Mouse (Mus musculus): ENCODE measurements around the gene Prss50.

DNA sequence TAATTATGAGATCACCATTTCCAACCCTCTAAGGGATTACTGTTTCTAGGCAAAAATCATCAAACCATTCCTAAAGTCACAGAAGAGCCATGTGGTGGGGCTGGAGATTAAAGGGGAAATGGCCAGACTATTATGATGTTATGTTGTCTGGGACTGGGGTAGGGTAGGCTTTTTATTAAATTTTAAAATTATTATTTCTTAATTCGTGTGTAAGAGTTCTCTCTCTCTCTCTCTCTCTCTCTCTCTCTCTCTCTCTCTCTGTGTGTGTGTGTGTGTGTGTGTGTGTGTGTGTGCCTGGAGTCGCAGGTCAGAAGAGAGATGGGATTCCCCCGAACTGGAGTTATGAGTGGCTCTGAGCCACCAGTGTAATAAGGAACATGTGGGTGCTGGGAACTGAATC, 31.4 kb upstream of the Prss50 start, which contains the start of gene Prss43:
- TF ChIP-seq POLR2A (IDR thresholded peaks at IDR 0.05; ENCODE audit: control insufficient read depth, extremely low read depth, insufficient read depth, low read length, poor library complexity) (no peak), CTCF (IDR thresholded peaks at IDR 0.05; ENCODE audit: borderline replicate concordance, control insufficient read depth, extremely low read depth, insufficient read depth, low read length, poor library complexity) (no peak)

Measured in thymus, adult 2 months (tissue).